Mouse (Mus musculus): ENCODE results near the gene Mapk10. TPM values are rescaled to one million over a fixed set of nuclear protein-coding genes. Genes with fewer than 3 reads are reported as not detected.

Gene Mapk10
- total and polyA plus RNA-seq, 3 experiments = 0.10 to 0.95 (median 0.47) TPM

DNA sequence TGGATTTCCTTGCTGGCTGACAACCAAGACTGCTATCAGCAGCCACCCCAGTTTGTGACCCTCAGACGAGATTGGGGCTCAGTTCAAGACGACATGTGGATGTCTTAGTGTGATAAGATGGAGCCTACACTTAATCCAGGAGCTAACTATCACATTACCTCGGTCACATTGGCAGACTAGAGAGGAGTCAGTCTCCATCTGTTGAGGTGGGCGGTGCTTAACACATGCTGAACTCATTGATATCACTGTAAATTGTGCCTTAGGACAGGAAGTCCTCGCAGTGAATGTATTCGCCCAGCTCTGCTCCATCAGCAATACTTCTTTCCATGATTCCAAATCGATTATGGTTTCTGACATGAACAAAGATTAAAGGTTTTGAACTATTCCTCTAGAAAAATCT, 193.5 kb downstream of the Mapk10 start:
- Histone ChIP-seq H3K9ac (ENCODE audit: insufficient read depth, low read depth) (no peak overlapping the region), H3K9me3 (replicated peaks; ENCODE audit: low read length) (no peaks in the 10 kb centered on the region), H3K4me3 (replicated peaks in 1 of 3; ENCODE audit: low read depth in 2 of 3, low read length in 2 of 3, poor library complexity in 1 of 3) (no peak overlapping the region), H3K4me2 (ENCODE audit: insufficient read depth, low read depth, poor library complexity, severe bottlenecking) (no peak overlapping the region), H3K27me3 (replicated peaks) (no peaks in the 10 kb centered on the region), H3K79me2 (replicated peaks; ENCODE audit: control insufficient read depth, extremely low read depth, insufficient read depth, poor library complexity, severe bottlenecking) (no peaks in the 10 kb centered on the region), H3K27ac (ENCODE audit: insufficient read depth, low read depth) (no peak overlapping the region), H3K4me1 (ENCODE audit: control insufficient read depth in 1 of 2, insufficient read depth in 2 of 2) (peaks cover 0 to 6% of the 10 kb centered on the region in 2 experiments; a peak in 2 of 4 replicates), H3K36me3 (replicated peaks in 1 of 2; ENCODE audit: control insufficient read depth in 1 of 2, insufficient read depth in 1 of 2, low read length in 1 of 2) (peaks cover 0 to 4% of the 10 kb centered on the region in 2 experiments)
- dilution Hi-C loops (cut with MboI; ENCODE audit: extremely low pct_ligation_motif_present, extremely low pct_unique_long_range_greater_than_20kb, low sequenced_read_pairs) = no loop called here
- in situ Hi-C loops (cut with MboI; ENCODE audit: low pct_ligation_motif_present, low pct_unique_long_range_greater_than_20kb, low sequenced_read_pairs) = no loop called here
- TF ChIP-seq ELF1 (IDR thresholded peaks at IDR 0.05; ENCODE audit: low read depth, low read length) (no peak), CHD1 (IDR thresholded peaks at IDR 0.05; ENCODE audit: low read depth, low read length) (no peak), SMC3 (IDR thresholded peaks at IDR 0.05; ENCODE audit: low read depth, low read length) (no peak), RCOR1 (conservative IDR thresholded peaks at IDR 0.05; ENCODE audit: low read depth, low read length) (no peak)
- no peak for DNase-seq (ENCODE audit: extremely low read depth)

DNA sequence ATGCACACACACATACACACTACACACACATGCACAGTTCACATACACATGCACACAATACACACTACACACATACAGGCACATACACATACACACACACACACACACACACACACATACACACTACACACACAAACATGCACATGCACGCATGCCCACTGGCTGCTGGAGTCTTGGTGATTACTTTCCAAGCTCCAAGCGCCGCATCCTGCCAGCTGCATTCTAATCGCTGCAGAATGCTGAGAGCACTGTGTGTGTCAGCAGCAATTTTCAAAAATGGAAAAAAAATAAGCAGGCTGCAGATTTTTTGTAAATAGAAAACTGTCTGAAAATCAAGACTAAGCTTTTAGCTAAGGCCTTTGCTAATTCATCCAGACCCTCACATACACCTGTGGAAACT, 196.8 kb downstream of the Mapk10 start:
- in situ Hi-C loops (cut with MboI; ENCODE audit: low pct_ligation_motif_present, low pct_unique_long_range_greater_than_20kb, low sequenced_read_pairs) = no loop called here
- peak overlapping the region in 1 of 3 experiments; percentile 40 for H3K4me3 ChIP-seq (replicated peaks in 1 of 3; ENCODE audit: low read depth in 2 of 3, low read length in 2 of 3, poor library complexity in 1 of 3)
- no peak overlapping the region for H3K4me2 ChIP-seq (ENCODE audit: insufficient read depth, low read depth, poor library complexity, severe bottlenecking)
- H3K36me3 ChIP-seq (replicated peaks in 1 of 2; ENCODE audit: control insufficient read depth in 1 of 2, insufficient read depth in 1 of 2, low read length in 1 of 2) = peaks cover 0 to 4% of the 10 kb centered on the region in 2 experiments
- no peaks in the 10 kb centered on the region for H3K9me3 ChIP-seq (replicated peaks; ENCODE audit: low read length)
- peaks cover 0 to 6% of the 10 kb centered on the region in 2 experiments; a peak in 2 of 4 replicates for H3K4me1 ChIP-seq (ENCODE audit: control insufficient read depth in 1 of 2, insufficient read depth in 2 of 2)
- no peaks in the 10 kb centered on the region for H3K27me3 ChIP-seq (replicated peaks)
- H3K79me2 ChIP-seq (replicated peaks; ENCODE audit: control insufficient read depth, extremely low read depth, insufficient read depth, poor library complexity, severe bottlenecking) = no peaks in the 10 kb centered on the region
- no peak for DNase-seq (ENCODE audit: extremely low read depth)
- no peak overlapping the region for H3K9ac ChIP-seq (ENCODE audit: insufficient read depth, low read depth)
- TF ChIP-seq ZNF384 (IDR thresholded peaks at IDR 0.05; ENCODE audit: low read depth, low read length) (no peak), ZKSCAN1 (IDR thresholded peaks at IDR 0.05; ENCODE audit: borderline replicate concordance, low read depth, low read length) (no peak), TBP (conservative IDR thresholded peaks at IDR 0.05; ENCODE audit: low read depth, low read length) (no peak), NRF1 (IDR thresholded peaks at IDR 0.05; ENCODE audit: low read depth, low read length) (no peak), CTCF (conservative IDR thresholded peaks at IDR 0.05 in 1 of 2, IDR thresholded peaks at IDR 0.05 in 1 of 2; ENCODE audit: low read depth in 2 of 2, low read length in 2 of 2) (no peak), POLR2A (IDR thresholded peaks at IDR 0.05; ENCODE audit: low read depth, low read length) (no peak), MXI1 (IDR thresholded peaks at IDR 0.05; ENCODE audit: low read depth, low read length) (no peak), USF1 (IDR thresholded peaks at IDR 0.05; ENCODE audit: low read depth, low read length) (no peak), BHLHE40 (IDR thresholded peaks at IDR 0.05; ENCODE audit: low read depth, low read length) (no peak), CHD1 (IDR thresholded peaks at IDR 0.05; ENCODE audit: low read depth, low read length) (no peak), RAD21 (IDR thresholded peaks at IDR 0.05; ENCODE audit: low read depth, low read length) (no peak), CHD2 (IDR thresholded peaks at IDR 0.05; ENCODE audit: low read length) (no peak), MAFK (IDR thresholded peaks at IDR 0.05; ENCODE audit: insufficient replicate concordance, low read length) (no peak), GABPA (IDR thresholded peaks at IDR 0.05; ENCODE audit: insufficient replicate concordance, low read depth, low read length) (no peak), JUND (conservative IDR thresholded peaks at IDR 0.05; ENCODE audit: low read depth, low read length) (no peak), TCF12 (IDR thresholded peaks at IDR 0.05; ENCODE audit: low read depth, low read length) (no peak), NELFE (IDR thresholded peaks at IDR 0.05; ENCODE audit: low read depth, low read length) (no peak), POLR2AphosphoS2 (IDR thresholded peaks at IDR 0.05; ENCODE audit: low read depth, low read length) (no peak), USF2 (conservative IDR thresholded peaks at IDR 0.05; ENCODE audit: low read depth, low read length) (no peak), EP300 (IDR thresholded peaks at IDR 0.05; ENCODE audit: low read length) (no peak)
- H3K27ac ChIP-seq (ENCODE audit: insufficient read depth, low read depth) = peak overlapping the region; percentile 36; the same call in 1 of the 2 replicates
- dilution Hi-C loops (cut with MboI; ENCODE audit: extremely low pct_ligation_motif_present, extremely low pct_unique_long_range_greater_than_20kb, low sequenced_read_pairs) = no loop called here
